Mouse (Mus musculus) G1E (cell line): ENCODE results near the gene Prn.

Experiments used
- CTCF ChIP-seq: IDR thresholded peaks from 2 replicates; pipeline ENCODE4 v1.5.1; 2012; ENCODE audit warnings: low read depth, low read length, inconsistent platforms, mixed read lengths
- GATA1 ChIP-seq: IDR thresholded peaks from 2 replicates; pipeline ENCODE4 v1.6.1; 2012; ENCODE audit warnings: borderline replicate concordance, low read length, inconsistent platforms, mixed read lengths
- TAL1 ChIP-seq: conservative IDR thresholded peaks from 2 replicates; pipeline ENCODE4 v1.6.1; 2012; ENCODE audit warnings: low read depth, low read length, inconsistent platforms, mixed read lengths

- TF ChIP-seq CTCF, result no peak
- TF ChIP-seq GATA1, result no peak
- TF ChIP-seq TAL1, result no peak
Observed at GRCm38 (mm10) chr2:131886503-131887160, 23.1 kb upstream of the Prn start.
